Mouse (Mus musculus) limb, embryonic 11.5 days (tissue): ENCODE data around the gene Mfsd4b5. TPM values are rescaled to one million over a fixed set of nuclear protein-coding genes. Genes with fewer than 3 reads are reported as not detected.

Source experiments
- ATAC-seq: fragments of 200-750 bp; cut with Nextera tagmentation; 2 replicates; pipeline ENCODE4 v1.8.0; 2017; ENCODE audit warnings: low read depth; ENCODE audit not compliant: insufficient number of reproducible peaks, low FRiP score, low TSS enrichment
- DNase-seq: peaks from one replicate; pipeline ENCODE4 v3.0.0-alpha.2; 2015; ENCODE audit warnings: low spot score
- H3K27ac ChIP-seq: fragments of 300-500 bp; sonication (generic); replicated peaks from 2 replicates; pipeline ENCODE4 v1.5.1; 2014; ENCODE audit warnings: low read depth, mild to moderate bottlenecking, low read length
- H3K27me3 ChIP-seq: fragments of 300-500 bp; sonication (generic); 2 replicates; pipeline ENCODE4 v1.6.1; 2014; ENCODE audit warnings: mild to moderate bottlenecking, low read length, mixed read lengths; ENCODE audit not compliant: control insufficient read depth, insufficient read depth
- H3K36me3 ChIP-seq: fragments of 300-500 bp; sonication (generic); 2 replicates; pipeline ENCODE4 v1.6.1; 2014; ENCODE audit warnings: mild to moderate bottlenecking, low read length, moderate library complexity, mixed read lengths; ENCODE audit not compliant: control insufficient read depth, insufficient read depth
- H3K4me1 ChIP-seq: fragments of 300-500 bp; sonication (generic); 2 replicates; pipeline ENCODE4 v1.6.1; 2014; ENCODE audit warnings: low read length, mixed read lengths; ENCODE audit not compliant: control insufficient read depth, insufficient read depth
- H3K4me2 ChIP-seq: fragments of 300-500 bp; sonication (generic); 2 replicates; pipeline ENCODE4 v1.6.1; 2014; ENCODE audit warnings: low read depth, mild to moderate bottlenecking, moderate library complexity; ENCODE audit not compliant: severe bottlenecking
- H3K4me3 ChIP-seq: fragments of 300-500 bp; sonication (generic); 2 replicates; pipeline ENCODE4 v1.5.1; 2014; ENCODE audit warnings: low read depth, low read length
- H3K9ac ChIP-seq: fragments of 300-500 bp; sonication (generic); 2 replicates; pipeline ENCODE4 v1.6.1; 2014; ENCODE audit warnings: mild to moderate bottlenecking, low read length
- H3K9me3 ChIP-seq: fragments of 300-500 bp; sonication (generic); 2 replicates; pipeline ENCODE4 v1.6.1; 2016; ENCODE audit warnings: low read length; ENCODE audit not compliant: control insufficient read depth
- WGBS: fragments of 180-500 bp; shearing (Covaris S2); extraction: QIAGEN DNeasy Blood & Tissue Kit; methylation state at CpG from one replicate; pipeline ENCODE4 v1.1.7; 2014; 5-methylcytosine and 5-hydroxymethylcytosine counted together
- polyA plus RNA-seq: library from polyadenylated mRNA; unstranded; fragments of >200 nt; fragmentation: Nextera tagmentation; extraction: Ambion mirVana; gene quantifications from 2 replicates; pipeline ENCODE4 v1.2.1, GENCODE M21; 2014

The Mfsd4b5 gene
- polyA plus RNA-seq, 1 experiment from 2014 or later = 0.08 TPM

DNA sequence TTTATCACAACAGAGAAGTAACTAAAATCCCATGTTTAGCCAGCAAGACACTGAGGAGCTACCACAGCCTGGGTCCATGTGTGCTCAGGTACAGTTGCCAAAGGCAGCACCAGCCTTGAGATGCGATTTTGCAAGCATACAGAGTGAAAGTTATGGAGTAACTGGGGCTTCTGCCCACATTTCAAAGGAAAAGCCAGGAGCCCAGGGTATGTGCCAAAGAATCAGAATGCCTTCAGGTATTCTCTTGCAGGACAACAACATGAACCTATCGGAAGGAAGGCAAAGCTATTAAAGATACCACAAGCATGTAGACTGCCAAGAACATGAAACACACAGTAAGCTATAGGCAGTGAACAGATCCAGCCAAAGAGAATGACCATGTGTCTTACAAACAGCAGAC lies 14.3 kb upstream of the Mfsd4b5 start:
- H3K4me2 ChIP-seq = no peak overlapping the region
- no peak overlapping the region for H3K9ac ChIP-seq
- DNase-seq (no peak), ATAC-seq (no peak)
- H3K36me3 ChIP-seq = no peaks in the 10 kb centered on the region
- WGBS = 90% methylated on average over 2 of the region's 2 CpGs
- H3K27me3 ChIP-seq = no peaks in the 10 kb centered on the region
- peaks cover 9% of the 10 kb centered on the region for H3K4me1 ChIP-seq
- H3K4me3 ChIP-seq = no peak overlapping the region
- H3K9me3 ChIP-seq = no peaks in the 10 kb centered on the region
- no peak overlapping the region for H3K27ac ChIP-seq

DNA sequence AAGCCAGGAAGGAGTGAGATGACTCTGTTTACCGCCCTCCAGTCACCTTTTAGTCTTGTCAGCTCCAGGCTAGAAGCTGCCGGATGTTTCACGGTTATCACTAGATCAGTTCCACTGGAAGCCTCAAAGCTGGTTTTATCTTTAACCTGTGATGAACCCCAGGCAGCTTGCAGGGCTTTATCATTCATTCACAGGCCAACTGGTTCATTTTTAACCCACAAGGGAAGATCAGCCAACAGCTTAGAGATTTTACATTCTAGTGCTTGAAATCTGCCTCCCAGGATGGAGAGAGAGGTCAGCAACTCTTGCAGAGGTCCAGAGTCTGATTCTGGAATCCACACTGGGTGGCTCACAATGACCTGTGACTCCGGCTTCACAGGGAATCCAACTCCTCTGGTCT lies 4.7 kb upstream of the Mfsd4b5 start:
- no peak overlapping the region for H3K4me3 ChIP-seq
- no peaks in the 10 kb centered on the region for H3K9me3 ChIP-seq
- H3K36me3 ChIP-seq = no peaks in the 10 kb centered on the region
- no peak overlapping the region for H3K4me2 ChIP-seq
- no peaks in the 10 kb centered on the region for H3K27me3 ChIP-seq
- H3K4me1 ChIP-seq = no peaks in the 10 kb centered on the region
- H3K27ac ChIP-seq = no peak overlapping the region
- no peak overlapping the region for H3K9ac ChIP-seq
- no peak for ATAC-seq
- DNase-seq = no peak
- WGBS = 71% methylated on average over 4 of the region's 4 CpGs

DNA sequence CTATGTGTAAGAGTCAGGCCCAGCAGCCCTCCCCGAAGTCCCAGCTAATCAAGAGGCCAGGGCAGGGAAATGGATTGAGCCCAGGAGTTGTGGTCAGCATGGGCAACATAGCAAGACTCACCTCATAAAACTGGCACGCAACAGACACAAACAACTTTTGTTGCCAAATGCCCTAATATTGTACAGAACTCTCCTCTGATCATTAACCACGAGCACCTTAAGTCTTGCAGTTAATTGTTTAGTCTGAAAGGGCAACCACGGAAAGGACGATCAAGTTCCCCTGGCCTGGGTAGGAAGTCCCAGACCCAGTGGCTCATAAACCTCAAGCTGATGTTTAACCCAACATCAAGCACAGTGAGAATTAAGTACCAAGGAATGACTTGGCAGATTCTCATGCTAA lies 3.8 kb downstream of the Mfsd4b5 start:
- 46% methylated on average over 5 of the region's 5 CpGs for WGBS
- Histone ChIP-seq H3K9ac (no peak overlapping the region), H3K4me2 (no peak overlapping the region), H3K4me3 (no peak overlapping the region), H3K4me1 (no peaks in the 10 kb centered on the region), H3K27ac (no peak overlapping the region), H3K36me3 (no peaks in the 10 kb centered on the region), H3K9me3 (peaks cover 2% of the 10 kb centered on the region; the same call in 1 of the 2 replicates), H3K27me3 (no peaks in the 10 kb centered on the region)
- DNase-seq (no peak), ATAC-seq (no peak)

DNA sequence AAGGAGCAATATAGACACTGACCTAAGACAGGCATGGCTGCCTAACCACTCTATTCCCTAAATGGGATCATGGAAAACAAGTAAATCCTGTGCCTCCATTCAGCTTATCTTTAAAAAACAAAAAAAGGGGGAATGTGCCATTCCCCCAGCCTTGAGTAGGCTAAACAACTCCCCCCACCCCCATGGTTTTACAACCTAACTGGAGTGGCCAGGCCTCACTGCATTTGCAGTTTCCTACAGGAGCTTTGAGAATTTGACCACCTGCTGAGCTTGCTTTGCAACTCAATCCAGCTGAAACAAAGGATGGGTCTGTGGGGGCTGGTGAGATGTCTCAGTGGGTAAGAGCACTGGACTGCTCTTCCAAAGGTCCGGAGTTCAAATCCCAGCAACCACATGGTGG lies 8.2 kb downstream of the Mfsd4b5 start:
- H3K4me3 ChIP-seq = no peak overlapping the region
- H3K27ac ChIP-seq = no peak overlapping the region
- H3K4me1 ChIP-seq = no peaks in the 10 kb centered on the region
- H3K27me3 ChIP-seq = no peaks in the 10 kb centered on the region
- ATAC-seq = no peak
- H3K4me2 ChIP-seq = no peak overlapping the region
- H3K36me3 ChIP-seq = no peaks in the 10 kb centered on the region
- 88% methylated on average over 1 of the region's 1 CpGs for WGBS
- no peak for DNase-seq
- peaks cover 2% of the 10 kb centered on the region; the same call in 1 of the 2 replicates for H3K9me3 ChIP-seq
- no peak overlapping the region for H3K9ac ChIP-seq

DNA sequence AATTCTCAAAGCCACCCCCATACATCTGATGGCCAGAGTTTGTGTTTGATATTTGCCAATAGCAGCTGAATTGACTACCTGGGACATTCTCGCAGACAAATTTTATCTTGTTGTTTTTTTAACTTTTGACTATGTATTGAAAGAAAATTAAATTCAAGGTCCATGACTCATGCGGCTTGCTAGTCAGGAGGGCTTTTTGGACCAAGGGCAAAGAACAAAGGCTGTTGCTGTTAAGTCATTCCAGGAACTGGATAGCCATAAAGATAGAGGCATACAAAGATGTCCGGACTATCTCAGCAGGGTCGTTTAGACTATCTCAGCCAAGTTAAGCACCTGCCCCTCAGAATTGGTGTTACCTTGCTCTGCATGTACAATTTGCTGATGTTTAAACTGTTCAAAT lies 9.1 kb downstream of the Mfsd4b5 start:
- DNase-seq = no peak
- Histone ChIP-seq H3K4me1 (no peaks in the 10 kb centered on the region), H3K27me3 (no peaks in the 10 kb centered on the region), H3K36me3 (no peaks in the 10 kb centered on the region), H3K9me3 (peaks cover 2% of the 10 kb centered on the region; the same call in 1 of the 2 replicates), H3K9ac (no peak overlapping the region), H3K4me2 (no peak overlapping the region), H3K27ac (no peak overlapping the region), H3K4me3 (no peak overlapping the region)
- 89% methylated on average over 4 of the region's 4 CpGs for WGBS
- ATAC-seq = no peak

DNA sequence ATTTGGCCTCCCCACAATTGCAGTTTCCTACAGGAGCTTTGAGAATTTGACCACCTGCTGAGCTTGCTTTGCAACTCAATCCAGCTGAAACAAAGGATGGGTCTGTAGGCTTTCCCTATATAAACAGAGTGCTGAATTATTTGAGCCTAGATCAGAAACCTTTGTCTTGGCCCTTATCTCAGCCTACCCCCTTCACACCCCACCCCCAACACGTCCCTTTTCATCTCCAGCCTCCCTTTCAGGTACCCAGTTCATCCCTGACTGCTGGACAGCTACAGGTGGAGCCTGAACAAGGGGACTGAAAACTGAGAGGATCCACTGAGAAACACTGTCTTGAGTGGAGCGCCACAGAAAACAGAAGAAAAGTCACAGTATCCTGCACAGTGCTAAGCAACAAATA lies 10.7 kb downstream of the Mfsd4b5 start:
- Histone ChIP-seq H3K4me1 (no peaks in the 10 kb centered on the region), H3K4me3 (no peak overlapping the region), H3K4me2 (no peak overlapping the region), H3K9me3 (peaks cover 2% of the 10 kb centered on the region; the same call in 1 of the 2 replicates), H3K36me3 (no peaks in the 10 kb centered on the region), H3K27ac (no peak overlapping the region), H3K27me3 (no peaks in the 10 kb centered on the region), H3K9ac (no peak overlapping the region)
- WGBS = 35% methylated on average over 2 of the region's 2 CpGs
- DNase-seq (no peak), ATAC-seq (no peak)

DNA sequence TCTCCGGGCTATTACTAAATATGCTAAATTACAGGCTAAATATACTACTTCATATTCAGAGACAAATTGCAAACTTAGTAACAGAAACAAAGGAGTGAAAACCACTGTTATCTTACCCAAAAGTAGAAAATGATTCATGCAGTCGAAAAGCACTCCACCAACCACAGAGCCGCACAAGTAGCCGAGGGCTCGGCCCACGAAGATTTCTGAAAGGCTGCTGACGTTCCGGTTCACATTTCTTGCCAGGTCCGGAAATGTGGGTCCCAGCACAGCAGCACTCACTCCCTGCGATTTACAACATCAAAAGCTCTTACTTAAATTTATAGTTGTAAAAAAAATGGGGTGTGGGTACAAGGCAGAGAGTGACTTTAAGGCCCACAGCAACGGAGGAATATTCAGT lies 11.5 kb downstream of the Mfsd4b5 start:
- H3K27me3 ChIP-seq = no peaks in the 10 kb centered on the region
- no peaks in the 10 kb centered on the region for H3K36me3 ChIP-seq
- no peak overlapping the region for H3K27ac ChIP-seq
- DNase-seq = no peak
- H3K4me1 ChIP-seq = no peaks in the 10 kb centered on the region
- H3K4me2 ChIP-seq = no peak overlapping the region
- peaks cover 2% of the 10 kb centered on the region; the same call in 1 of the 2 replicates for H3K9me3 ChIP-seq
- H3K4me3 ChIP-seq = no peak overlapping the region
- no peak for ATAC-seq
- H3K9ac ChIP-seq = no peak overlapping the region
- WGBS = 66% methylated on average over 11 of the region's 11 CpGs

DNA sequence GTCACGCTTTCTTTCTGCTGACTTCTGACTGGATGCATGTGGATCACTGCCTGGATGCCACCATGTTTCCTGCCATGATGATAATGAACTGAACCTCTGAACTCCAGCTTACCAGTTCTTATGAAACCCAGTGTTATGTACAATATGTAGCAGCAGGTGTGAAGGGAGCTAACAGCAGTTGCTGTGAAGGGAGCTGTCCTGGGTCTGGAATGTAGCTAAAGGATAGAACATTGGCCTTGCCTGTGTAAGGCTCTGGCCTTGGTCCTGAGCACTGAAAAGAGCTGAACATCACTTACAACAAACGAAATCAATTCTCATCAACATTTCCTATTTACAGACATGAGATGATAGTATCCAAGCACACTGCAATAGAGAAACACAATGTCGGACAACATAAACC lies 18.9 kb downstream of the Mfsd4b5 start:
- Histone ChIP-seq H3K36me3 (no peaks in the 10 kb centered on the region), H3K4me2 (no peak overlapping the region), H3K9me3 (no peaks in the 10 kb centered on the region), H3K27ac (no peak overlapping the region), H3K27me3 (no peaks in the 10 kb centered on the region), H3K4me1 (no peaks in the 10 kb centered on the region), H3K9ac (no peak overlapping the region), H3K4me3 (no peak overlapping the region)
- ATAC-seq (no peak), DNase-seq (peak; percentile 60)
- WGBS = 91% methylated on average over 3 of the region's 3 CpGs

DNA sequence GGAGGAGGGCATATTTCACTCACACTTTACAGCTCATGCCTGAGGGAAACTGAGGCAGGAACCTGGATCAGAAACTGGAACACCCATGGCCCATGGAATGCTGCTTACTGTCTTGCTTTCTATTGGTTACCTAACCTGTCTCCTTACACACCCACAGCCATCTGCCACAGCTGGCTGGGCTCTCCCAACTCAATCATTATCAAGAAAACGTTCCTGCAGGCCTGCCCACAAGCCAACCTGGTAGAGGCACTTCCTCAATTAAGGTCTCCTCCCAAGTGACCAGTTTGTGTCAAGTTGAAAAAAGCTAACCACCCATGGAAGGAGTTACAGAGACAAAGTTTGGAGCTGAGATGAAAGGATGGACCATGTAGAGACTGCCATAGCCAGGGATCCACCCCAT lies 24.5 kb downstream of the Mfsd4b5 start:
- no peaks in the 10 kb centered on the region for H3K27me3 ChIP-seq
- H3K4me3 ChIP-seq = no peak overlapping the region
- no peaks in the 10 kb centered on the region for H3K9me3 ChIP-seq
- H3K9ac ChIP-seq = no peak overlapping the region
- WGBS = 39% methylated on average over 1 of the region's 1 CpGs
- no peak overlapping the region for H3K27ac ChIP-seq
- no peak overlapping the region for H3K4me2 ChIP-seq
- no peaks in the 10 kb centered on the region for H3K4me1 ChIP-seq
- no peaks in the 10 kb centered on the region for H3K36me3 ChIP-seq
- DNase-seq (no peak), ATAC-seq (no peak)
